Mouse (Mus musculus) brain, embryonic 14.5 days (tissue): Measurements from ENCODE around the gene Dgkd.

Source experiments
- CTCF ChIP-seq: fragments of 200-500 bp; IDR thresholded peaks from 2 replicates; pipeline ENCODE4 v1.5.1; 2012; ENCODE audit warnings: inconsistent platforms, mild to moderate bottlenecking, moderate library complexity, borderline replicate concordance; ENCODE audit not compliant: insufficient read depth, insufficient read length; ENCODE audit errors: extremely low read depth
- POLR2A ChIP-seq: fragments of 200-500 bp; IDR thresholded peaks from 2 replicates; pipeline ENCODE4 v1.6.1; 2012; ENCODE audit warnings: mild to moderate bottlenecking, inconsistent platforms, borderline replicate concordance; ENCODE audit not compliant: poor library complexity, insufficient read depth, insufficient read length, severe bottlenecking; ENCODE audit errors: extremely low read depth

DNA sequence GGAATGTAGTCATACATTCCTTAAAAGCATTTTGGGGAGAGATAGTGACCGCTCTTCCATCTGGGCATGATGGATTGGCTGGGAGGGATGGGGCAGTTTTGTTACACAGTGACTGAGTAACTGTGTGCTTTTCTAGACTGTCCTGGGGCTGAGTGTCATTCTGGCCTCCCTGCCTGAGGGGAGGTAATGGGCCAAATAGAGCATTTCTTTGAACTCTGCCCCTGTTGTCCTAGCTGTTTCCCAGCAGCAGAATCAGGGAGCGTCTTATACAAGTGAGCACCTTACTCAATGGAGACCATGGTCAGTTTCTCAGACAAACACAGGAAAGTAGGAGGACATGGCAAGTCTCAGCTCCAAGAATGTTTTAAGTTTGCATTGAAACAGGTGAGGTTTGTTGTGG, 43.8 kb downstream of the Dgkd start:
- TF ChIP-seq CTCF (no peak), POLR2A (no peak)
